Mouse (Mus musculus) hindbrain, embryonic 12.5 days (tissue): Measurements from ENCODE around the gene Tgfbr1. TPM values are rescaled to one million over a fixed set of nuclear protein-coding genes. Genes with fewer than 3 reads are reported as not detected.

Experiments
- ATAC-seq: fragments of 200-750 bp; cut with Nextera tagmentation; 2 replicates; pipeline ENCODE4 v1.8.0; 2017; ENCODE audit warnings: moderate TSS enrichment; ENCODE audit not compliant: low FRiP score
- H3K27ac ChIP-seq: fragments of 300-500 bp; sonication (generic); 2 replicates; pipeline ENCODE4 v1.5.1; 2016; ENCODE audit warnings: mild to moderate bottlenecking
- H3K27me3 ChIP-seq: fragments of 300-500 bp; sonication (generic); 2 replicates; pipeline ENCODE4 v1.6.1; 2016; ENCODE audit warnings: mild to moderate bottlenecking
- H3K36me3 ChIP-seq: fragments of 300-500 bp; sonication (generic); 2 replicates; pipeline ENCODE4 v1.6.1; 2016; ENCODE audit warnings: mild to moderate bottlenecking
- H3K4me1 ChIP-seq: fragments of 300-500 bp; sonication (generic); 2 replicates; pipeline ENCODE4 v1.6.1; 2016
- H3K4me2 ChIP-seq: fragments of 300-500 bp; sonication (generic); replicated peaks from 2 replicates; pipeline ENCODE4 v1.6.1; 2016; ENCODE audit warnings: mild to moderate bottlenecking
- H3K4me3 ChIP-seq: fragments of 300-500 bp; sonication (generic); 2 replicates; pipeline ENCODE4 v1.5.1; 2016; ENCODE audit warnings: mild to moderate bottlenecking
- H3K9ac ChIP-seq: fragments of 300-500 bp; sonication (generic); 2 replicates; pipeline ENCODE4 v1.6.1; 2016; ENCODE audit warnings: mild to moderate bottlenecking, moderate library complexity
- H3K9me3 ChIP-seq: fragments of 300-500 bp; sonication (generic); replicated peaks from 2 replicates; pipeline ENCODE4 v1.6.1; 2016; ENCODE audit warnings: mild to moderate bottlenecking
- WGBS: fragments of 180-500 bp; shearing (Covaris S2); methylation state at CpG from one replicate; pipeline ENCODE4 v1.1.7; 2016; 5-methylcytosine and 5-hydroxymethylcytosine counted together
- polyA plus RNA-seq: library from polyadenylated mRNA; unstranded; fragments of >200 nt; fragmentation: Nextera tagmentation; extraction: Ambion mirVana; gene quantifications from 2 replicates; pipeline ENCODE4 v1.2.1, GENCODE M21; 2016

Tgfbr1 gene
- polyA plus RNA-seq, 1 experiment from 2014 or later, result 96.7 TPM

- ATAC-seq, result no peak
- no peaks in the 10 kb centered on the region for H3K36me3 ChIP-seq
- WGBS, result 80% methylated on average over 6 of the region's 6 CpGs
These were observed 77.5 kb downstream of the Tgfbr1 start for GRCm38 (mm10) chr4:47430557-47430956.

GRCm38 (mm10) chr4:47431081-47431480 is 78.1 kb downstream of the Tgfbr1 start:
- no peaks in the 10 kb centered on the region for H3K27me3 ChIP-seq
- peaks cover 17% of the 10 kb centered on the region; the same call in 1 of the 2 replicates for H3K4me1 ChIP-seq
- H3K27ac ChIP-seq, result no peak overlapping the region
- WGBS, result 90% methylated on average over 5 of the region's 5 CpGs
- ATAC-seq, result no peak
- H3K4me3 ChIP-seq, result no peak overlapping the region
- H3K4me2 ChIP-seq, result no peak overlapping the region
- H3K9me3 ChIP-seq, result no peaks in the 10 kb centered on the region
- no peaks in the 10 kb centered on the region for H3K36me3 ChIP-seq
- H3K9ac ChIP-seq, result no peak overlapping the region

More at GRCm38 (mm10) chr4:47430557-47430956, 77.5 kb downstream of the Tgfbr1 start:
- no peak overlapping the region for H3K27ac ChIP-seq
- H3K4me3 ChIP-seq, result no peak overlapping the region
- no peaks in the 10 kb centered on the region for H3K27me3 ChIP-seq
- no peaks in the 10 kb centered on the region for H3K9me3 ChIP-seq
- H3K4me1 ChIP-seq, result peaks cover 13% of the 10 kb centered on the region; the same call in 1 of the 2 replicates
- H3K9ac ChIP-seq, result no peak overlapping the region
- H3K4me2 ChIP-seq, result no peak overlapping the region

GRCm38 (mm10) chr4:47432766-47433165 is 79.7 kb downstream of the Tgfbr1 start:
- ATAC-seq, result no peak
- H3K27me3 ChIP-seq, result peaks cover 3% of the 10 kb centered on the region; the same call in 1 of the 2 replicates
- H3K4me3 ChIP-seq, result no peak overlapping the region
- no peaks in the 10 kb centered on the region for H3K9me3 ChIP-seq
- no peak overlapping the region for H3K4me2 ChIP-seq
- no peaks in the 10 kb centered on the region for H3K36me3 ChIP-seq
- WGBS, result 84% methylated on average over 6 of the region's 7 CpGs
- H3K27ac ChIP-seq, result no peak overlapping the region
- H3K4me1 ChIP-seq, result peaks cover 31% of the 10 kb centered on the region; the same call in 1 of the 2 replicates
- no peak overlapping the region for H3K9ac ChIP-seq

DNA sequence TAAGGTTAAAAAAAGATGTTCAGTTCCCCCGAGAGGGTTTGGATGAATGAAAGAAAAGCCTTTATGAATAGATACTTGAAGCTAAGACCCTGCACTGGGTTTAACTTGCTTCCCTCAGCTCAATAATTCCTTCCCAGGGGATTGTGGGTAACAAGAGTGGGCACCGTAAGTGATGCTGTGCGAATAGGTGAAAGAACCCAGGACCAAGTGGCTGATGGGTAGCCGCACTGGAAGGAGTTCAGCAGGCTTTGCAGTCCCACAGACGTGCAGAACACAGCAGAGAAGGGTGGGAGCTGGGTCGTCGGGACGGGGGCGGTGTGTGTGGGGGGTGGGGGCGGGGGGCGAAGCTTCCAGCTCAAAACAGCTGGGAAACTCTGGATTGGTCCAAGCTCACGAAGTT is 82.1 kb downstream of the Tgfbr1 start:
- Histone ChIP-seq H3K4me2 (no peak overlapping the region), H3K9ac (no peak overlapping the region), H3K4me3 (no peak overlapping the region), H3K4me1 (peaks cover 41% of the 10 kb centered on the region), H3K27me3 (peaks cover 3% of the 10 kb centered on the region; the same call in 1 of the 2 replicates), H3K36me3 (no peaks in the 10 kb centered on the region), H3K9me3 (no peaks in the 10 kb centered on the region), H3K27ac (no peak overlapping the region)
- WGBS, result 67% methylated on average over 12 of the region's 12 CpGs
- ATAC-seq, result no peak

DNA sequence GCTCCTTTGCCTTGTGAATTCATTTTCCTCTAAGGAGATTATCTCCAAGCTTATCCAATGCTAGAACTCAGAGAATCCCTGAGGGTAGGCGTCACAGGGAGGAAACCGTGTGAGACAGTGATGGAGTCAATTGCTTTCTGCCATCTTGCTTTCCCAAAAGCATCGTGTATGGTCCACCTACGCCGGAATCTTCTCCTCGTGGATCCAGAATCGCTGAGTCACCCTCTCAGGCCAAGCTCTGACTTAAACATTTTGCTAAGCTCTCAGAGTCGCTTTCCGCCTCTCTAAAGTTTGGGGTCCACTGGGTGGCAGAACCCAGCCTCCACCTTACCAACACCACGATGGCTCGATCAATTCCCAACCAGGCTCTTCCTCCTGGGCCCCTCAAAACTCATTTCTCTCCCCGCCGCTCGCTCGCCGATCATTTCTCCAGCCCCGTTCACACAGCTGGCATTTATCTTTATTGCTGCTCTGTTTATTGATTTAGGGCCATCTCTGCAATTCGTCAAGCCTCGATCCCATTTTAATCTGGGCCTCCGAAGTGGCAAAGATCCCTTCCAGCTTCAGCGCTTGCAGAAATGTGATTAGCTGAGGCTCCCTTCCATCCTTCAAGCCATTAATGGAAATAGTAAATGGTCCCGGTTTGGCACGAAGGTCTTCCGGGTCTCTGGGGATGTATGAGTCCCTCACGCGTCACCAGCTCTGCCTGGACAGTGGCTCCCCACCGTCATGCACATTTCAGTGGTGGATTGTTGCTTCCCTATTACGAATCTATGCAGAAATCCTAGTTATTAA is 82.7 kb downstream of the Tgfbr1 start:
- 70% methylated on average over 28 of the region's 28 CpGs for WGBS
- H3K4me1 ChIP-seq, result peaks cover 43% of the 10 kb centered on the region
- peaks cover 3% of the 10 kb centered on the region; the same call in 1 of the 2 replicates for H3K27me3 ChIP-seq
- no peaks in the 10 kb centered on the region for H3K36me3 ChIP-seq
- no peaks in the 10 kb centered on the region for H3K9me3 ChIP-seq
- H3K4me2 ChIP-seq, result no peak overlapping the region
- H3K27ac ChIP-seq, result peak overlapping the region; percentile 13; the same call in 1 of the 2 replicates
- H3K4me3 ChIP-seq, result no peak overlapping the region
- H3K9ac ChIP-seq, result no peak overlapping the region
- ATAC-seq, result no peak

GRCm38 (mm10) chr4:47437365-47438340 is 84.6 kb downstream of the Tgfbr1 start:
- peaks cover 42% of the 10 kb centered on the region for H3K4me1 ChIP-seq

GRCm38 (mm10) chr4:47438956-47439355 is 85.9 kb downstream of the Tgfbr1 start:
- no peak overlapping the region for H3K9ac ChIP-seq
- no peaks in the 10 kb centered on the region for H3K36me3 ChIP-seq
- H3K4me1 ChIP-seq, result peaks cover 37% of the 10 kb centered on the region
- ATAC-seq, result no peak
- no peak overlapping the region for H3K4me2 ChIP-seq
- no peaks in the 10 kb centered on the region for H3K9me3 ChIP-seq
- 72% methylated on average over 6 of the region's 6 CpGs for WGBS
- H3K27me3 ChIP-seq, result peaks cover 3% of the 10 kb centered on the region; the same call in 1 of the 2 replicates
- H3K4me3 ChIP-seq, result no peak overlapping the region
- no peak overlapping the region for H3K27ac ChIP-seq

More at GRCm38 (mm10) chr4:47437365-47438340, 84.6 kb downstream of the Tgfbr1 start:
- under 1% methylated on average over 33 of the region's 33 CpGs for WGBS
- Histone ChIP-seq H3K36me3 (no peaks in the 10 kb centered on the region), H3K27ac (peak overlapping the region; percentile 85), H3K9ac (peak overlapping the region; percentile 65), H3K27me3 (peaks cover 3% of the 10 kb centered on the region; the same call in 1 of the 2 replicates), H3K9me3 (no peaks in the 10 kb centered on the region), H3K4me3 (peak overlapping the region; percentile 40), H3K4me2 (peak overlapping the region; percentile 56)
- ATAC-seq, result peak; percentile 89

GRCm38 (mm10) chr4:47440951-47441350 is 87.9 kb downstream of the Tgfbr1 start:
- peaks cover 3% of the 10 kb centered on the region; the same call in 1 of the 2 replicates for H3K27me3 ChIP-seq
- H3K9me3 ChIP-seq, result no peaks in the 10 kb centered on the region
- H3K27ac ChIP-seq, result no peak overlapping the region
- no peak for ATAC-seq
- H3K4me1 ChIP-seq, result peaks cover 27% of the 10 kb centered on the region
- 90% methylated on average over 11 of the region's 11 CpGs for WGBS
- no peak overlapping the region for H3K4me2 ChIP-seq
- no peak overlapping the region for H3K9ac ChIP-seq
- H3K4me3 ChIP-seq, result no peak overlapping the region
- no peaks in the 10 kb centered on the region for H3K36me3 ChIP-seq

GRCm38 (mm10) chr4:47448526-47448925 is 95.5 kb downstream of the Tgfbr1 start:
- H3K4me1 ChIP-seq, result peaks cover 11% of the 10 kb centered on the region; the same call in 1 of the 2 replicates
- WGBS, result 89% methylated on average over 3 of the region's 3 CpGs

GRCm38 (mm10) chr4:47449116-47449515 is 96.1 kb downstream of the Tgfbr1 start:
- ATAC-seq, result no peak
- no peaks in the 10 kb centered on the region for H3K9me3 ChIP-seq
- H3K4me2 ChIP-seq, result no peak overlapping the region
- no peaks in the 10 kb centered on the region for H3K36me3 ChIP-seq
- H3K4me1 ChIP-seq, result peaks cover 11% of the 10 kb centered on the region; the same call in 1 of the 2 replicates
- H3K9ac ChIP-seq, result no peak overlapping the region
- H3K27ac ChIP-seq, result no peak overlapping the region
- H3K4me3 ChIP-seq, result no peak overlapping the region
- 49% methylated on average over 5 of the region's 5 CpGs for WGBS
- H3K27me3 ChIP-seq, result no peaks in the 10 kb centered on the region

More at GRCm38 (mm10) chr4:47448526-47448925, 95.5 kb downstream of the Tgfbr1 start:
- Histone ChIP-seq H3K9ac (no peak overlapping the region), H3K9me3 (no peaks in the 10 kb centered on the region), H3K4me2 (no peak overlapping the region), H3K4me3 (no peak overlapping the region), H3K27ac (no peak overlapping the region), H3K27me3 (no peaks in the 10 kb centered on the region), H3K36me3 (no peaks in the 10 kb centered on the region)
- ATAC-seq, result no peak

- WGBS, result 16% methylated on average over 18 of the region's 18 CpGs
- no peaks in the 10 kb centered on the region for H3K36me3 ChIP-seq
- peak overlapping the region; percentile 24 for H3K4me2 ChIP-seq
- peaks cover 11% of the 10 kb centered on the region; the same call in 1 of the 2 replicates for H3K4me1 ChIP-seq
- no peak overlapping the region for H3K9ac ChIP-seq
- H3K27ac ChIP-seq, result peak overlapping the region; percentile 52; the same call in 1 of the 2 replicates
- no peaks in the 10 kb centered on the region for H3K9me3 ChIP-seq
- no peak overlapping the region for H3K4me3 ChIP-seq
- peak; percentile 90 for ATAC-seq
- no peaks in the 10 kb centered on the region for H3K27me3 ChIP-seq
These were observed 96.8 kb downstream of the Tgfbr1 start for GRCm38 (mm10) chr4:47449586-47450522.
